Mouse (Mus musculus): ENCODE measurements around the gene Slfn9.
"Not testable (repeated sequence)": the region's sequence is repeated elsewhere in the genome, so short reads cannot be mapped to it uniquely, and the experiment has no call there.

Gene Slfn9

GRCm38 (mm10) chr11:82956925-82957324, 34.7 kb downstream of the Slfn9 start:
- no peak for DNase-seq (ENCODE audit: low spot score in 2 of 2)

- no peak for DNase-seq (ENCODE audit: low spot score in 2 of 2)
Measured at GRCm38 (mm10) chr11:82954631-82955030, 37.0 kb downstream of the Slfn9 start.

GRCm38 (mm10) chr11:82952612-82953542, 38.8 kb downstream of the Slfn9 start:
- DNase-seq (ENCODE audit: low spot score in 2 of 2): no peak

DNA sequence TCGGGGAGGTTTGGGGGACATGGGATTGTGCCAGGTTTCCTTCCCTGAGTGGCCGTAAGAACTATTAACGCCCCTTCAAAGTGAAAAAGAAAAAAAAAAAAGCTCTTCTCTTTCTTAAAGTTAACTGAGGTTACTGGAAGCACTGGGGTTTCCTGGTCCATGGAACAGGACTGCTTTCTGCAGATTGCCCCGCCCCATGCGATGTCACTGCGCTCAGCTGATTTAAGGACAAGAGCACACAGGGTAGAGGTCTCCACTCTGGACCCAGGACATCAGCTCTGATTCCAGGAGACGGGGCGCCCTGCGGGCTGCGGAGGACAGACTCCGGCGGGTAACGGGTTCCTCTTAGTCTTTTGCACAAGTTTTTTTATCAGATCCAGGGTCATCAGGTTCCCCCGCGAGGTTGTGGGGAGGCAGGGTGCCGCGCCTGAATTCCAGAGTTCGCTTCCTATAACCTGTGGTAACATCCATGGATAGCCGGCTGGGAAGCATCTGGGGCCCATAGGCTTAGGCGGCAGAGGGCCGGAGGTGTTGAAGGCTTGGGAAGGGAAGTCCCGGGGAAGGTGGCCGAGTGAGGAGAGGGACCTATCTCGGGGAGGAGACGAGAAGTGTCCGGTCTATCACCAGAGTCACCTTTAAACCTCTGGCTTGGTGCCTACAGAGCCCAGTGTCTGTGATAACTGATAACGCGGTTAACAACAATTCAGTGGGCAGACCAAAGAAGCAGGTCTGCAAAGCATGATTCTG, 39.6 kb downstream of the Slfn9 start:
- DNase-seq (ENCODE audit: low spot score in 2 of 2): no peak

GRCm38 (mm10) chr11:82950736-82951481, 40.7 kb downstream of the Slfn9 start, which contains the start of gene Slfn5:
Gene Slfn5 (plus strand): TSS chr11:82951349.
- DNase-seq (ENCODE audit: low spot score in 2 of 2): no peak

- no peak for DNase-seq (ENCODE audit: low spot score in 2 of 2)
Measured at GRCm38 (mm10) chr11:82949036-82949435, 42.6 kb downstream of the Slfn9 start.

DNA sequence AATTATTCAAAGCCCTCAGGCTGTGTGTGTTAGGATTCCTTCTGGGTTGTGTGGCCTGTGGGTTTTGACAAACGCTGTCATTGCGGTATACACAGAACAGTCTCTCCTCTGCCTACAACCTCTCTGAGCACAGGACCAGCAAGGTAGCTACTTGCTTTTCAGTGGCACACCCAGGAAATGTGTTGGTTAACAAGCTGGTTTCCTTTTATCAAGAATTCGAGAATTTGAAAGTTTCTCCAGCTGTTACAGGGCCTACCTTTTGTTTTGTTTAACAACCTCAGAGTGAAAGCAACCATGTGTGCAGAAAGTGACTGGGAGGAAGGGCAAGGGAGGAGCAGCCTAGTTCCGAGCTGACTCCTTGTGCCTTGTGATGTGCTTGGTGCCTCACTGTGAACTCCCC, 44.2 kb downstream of the Slfn9 start:
- DNase-seq (ENCODE audit: low spot score in 2 of 2): no peak

DNA sequence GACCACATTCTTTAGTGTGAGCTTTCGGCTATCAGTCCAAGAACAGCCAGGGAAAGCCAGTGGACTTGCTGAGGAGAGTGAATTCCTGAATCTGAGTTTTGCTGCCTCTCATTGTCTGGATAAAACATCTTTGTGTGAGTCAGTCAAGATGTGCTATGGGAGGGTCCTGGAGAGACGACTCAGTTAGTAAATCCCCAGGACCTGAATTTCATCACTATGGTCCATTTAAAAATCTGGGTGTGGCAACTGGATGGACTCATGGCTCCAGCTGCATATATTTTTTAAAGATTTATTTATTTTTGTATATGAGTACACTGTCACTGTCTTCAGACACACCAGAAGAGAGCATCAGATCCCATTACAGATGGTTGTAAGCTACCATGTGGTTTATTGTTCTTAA, 46.0 kb downstream of the Slfn9 start:
- DNase-seq (ENCODE audit: low spot score in 2 of 2): no peak

DNA sequence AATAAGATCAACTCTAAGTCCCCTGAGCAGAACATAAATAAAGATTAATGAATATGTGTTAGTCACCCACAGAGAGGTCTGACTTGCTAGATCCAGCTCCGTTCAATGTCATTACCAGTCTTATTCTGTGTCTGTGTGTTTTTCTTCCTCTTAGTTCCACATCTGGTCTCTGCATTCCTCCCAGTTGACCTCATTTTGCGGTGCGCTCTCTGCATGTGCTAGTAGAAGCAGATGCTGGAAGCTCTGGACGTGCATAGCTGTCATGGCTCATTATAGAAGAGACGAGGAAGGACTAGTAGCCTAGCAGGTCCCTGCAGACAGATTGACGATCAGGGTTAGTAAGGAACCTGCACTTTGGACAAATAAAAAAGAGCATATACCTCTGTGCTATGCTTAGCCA, 48.3 kb downstream of the Slfn9 start:
- no peak for DNase-seq (ENCODE audit: low spot score in 2 of 2)

DNA sequence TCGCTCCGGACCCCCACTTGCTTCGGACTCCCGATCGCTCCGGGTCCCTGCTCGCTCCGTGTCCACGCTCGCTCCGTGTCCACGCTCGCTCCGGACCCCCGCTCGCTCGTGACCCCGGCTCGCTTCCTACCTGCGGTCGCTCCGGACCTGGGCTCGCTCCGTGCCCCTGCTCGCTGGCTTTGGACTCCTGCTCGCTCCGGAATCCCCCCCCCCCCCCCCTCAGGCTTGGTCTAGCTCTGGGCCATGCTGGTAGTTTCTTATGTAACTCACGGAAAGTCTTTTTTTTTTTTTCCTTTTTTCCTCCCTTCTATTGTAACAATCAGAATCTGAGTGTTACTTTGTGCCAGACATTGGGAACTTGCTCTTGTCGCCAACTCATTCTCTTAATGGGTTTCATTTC, 58.4 kb downstream of the Slfn9 start:
- no peak for DNase-seq (ENCODE audit: low spot score in 2 of 2)

DNA sequence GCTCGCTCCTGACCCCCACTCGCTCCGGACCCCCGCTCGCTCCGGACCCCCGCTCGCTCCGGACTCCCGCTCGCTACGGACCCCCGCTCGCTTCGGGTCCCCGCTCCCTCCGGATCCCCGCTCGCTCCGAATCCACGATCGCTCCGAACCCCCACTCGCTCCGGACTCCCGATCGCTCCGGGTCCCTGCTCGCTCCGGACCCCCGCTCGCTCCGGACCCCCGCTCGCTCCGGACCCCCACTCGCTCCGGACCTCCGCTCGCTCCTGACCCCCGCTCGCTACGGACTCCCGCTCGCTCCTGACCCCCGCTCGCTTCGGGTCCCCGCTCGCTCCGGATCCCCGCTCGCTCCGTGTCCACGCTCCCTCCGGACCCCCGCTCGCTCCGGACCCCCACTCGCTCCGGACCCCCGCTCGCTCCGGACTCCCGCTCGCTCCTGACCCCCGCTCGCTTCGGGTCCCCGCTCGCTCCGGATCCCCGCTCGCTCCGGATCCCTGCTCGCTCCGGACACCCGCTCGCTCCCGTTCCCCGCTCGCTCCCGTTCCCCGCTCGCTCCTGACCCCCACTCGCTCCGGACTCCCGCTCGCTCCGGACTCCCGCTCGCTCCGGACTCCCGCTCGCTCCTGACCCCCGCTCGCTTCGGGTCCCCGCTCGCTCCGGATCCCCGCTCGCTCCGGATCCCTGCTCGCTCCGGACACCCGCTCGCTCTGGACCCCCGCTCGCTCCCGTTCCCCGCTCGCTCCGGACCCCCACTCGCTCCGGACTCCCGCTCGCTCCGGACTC, 59.8 kb downstream of the Slfn9 start:
- not testable (repeated sequence) for DNase-seq (ENCODE audit: low spot score in 2 of 2)

DNA sequence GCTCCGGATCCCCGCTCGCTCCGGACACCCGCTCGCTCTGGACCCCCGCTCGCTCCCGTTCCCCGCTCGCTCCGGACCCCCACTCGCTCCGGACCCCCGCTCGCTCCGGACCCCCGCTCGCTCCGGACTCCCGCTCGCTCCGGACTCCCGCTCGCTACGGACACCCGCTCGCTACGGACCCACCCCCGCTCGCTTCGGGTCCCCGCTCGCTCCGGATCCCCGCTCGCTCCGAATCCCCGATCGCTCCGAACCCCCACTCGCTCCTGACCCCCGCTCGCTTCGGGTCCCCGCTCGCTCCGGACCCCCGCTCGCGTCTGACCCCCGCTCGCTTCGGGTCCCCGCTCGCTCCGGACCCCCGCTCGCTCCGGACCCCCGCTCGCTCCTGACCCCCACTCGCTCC, 60.5 kb downstream of the Slfn9 start:
- not testable (repeated sequence) for DNase-seq (ENCODE audit: low spot score in 2 of 2)

- not testable (repeated sequence) for DNase-seq (ENCODE audit: low spot score in 2 of 2)
Measured at GRCm38 (mm10) chr11:82930391-82930955, 61.2 kb downstream of the Slfn9 start.

DNA sequence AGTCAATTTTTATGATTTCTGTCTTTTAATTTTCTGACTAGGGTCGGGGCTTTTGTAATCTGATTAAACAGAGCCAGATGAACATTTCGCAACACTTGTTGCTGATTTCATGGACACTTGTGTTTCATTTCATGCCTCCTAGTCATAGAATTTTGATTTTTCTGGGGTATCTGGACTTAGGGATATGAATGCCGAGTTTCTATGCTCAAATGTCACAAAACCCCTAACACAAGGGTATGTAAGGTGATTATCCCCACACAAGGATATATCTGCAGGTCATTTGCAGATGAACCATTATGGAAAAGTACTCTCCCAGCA, 62.0 kb downstream of the Slfn9 start:
- DNase-seq (ENCODE audit: low spot score in 2 of 2): no peak

GRCm38 (mm10) chr11:82928897-82929632, 62.6 kb downstream of the Slfn9 start:
- DNase-seq (ENCODE audit: low spot score in 2 of 2): no peak

Data from right cerebral cortex, postnatal 10 days (tissue).